Mouse (Mus musculus) hindbrain, embryonic 14.5 days (tissue): Measurements from ENCODE around the gene Fus. TPM values are rescaled to one million over a fixed set of nuclear protein-coding genes. Genes with fewer than 3 reads are reported as not detected.

ENCODE experiments used
- ATAC-seq: fragments of 200-750 bp; cut with Nextera tagmentation; 2 replicates; pipeline ENCODE4 v1.8.0; 2017; ENCODE audit warnings: moderate number of reproducible peaks, mild to moderate bottlenecking, moderate TSS enrichment, moderate library complexity; ENCODE audit not compliant: low FRiP score
- DNase-seq: peaks from one replicate; pipeline ENCODE4 v3.0.0-alpha.2; 2015; ENCODE audit warnings: low spot score
- H3K27ac ChIP-seq: fragments of 300-500 bp; sonication (generic); 2 replicates; pipeline ENCODE4 v1.5.1; 2014; ENCODE audit warnings: mild to moderate bottlenecking, moderate library complexity
- H3K27me3 ChIP-seq: fragments of 300-500 bp; sonication (generic); 2 replicates; pipeline ENCODE4 v1.6.1; 2014; ENCODE audit warnings: mild to moderate bottlenecking, low read length, mixed read lengths; ENCODE audit not compliant: control insufficient read depth, insufficient read depth
- H3K36me3 ChIP-seq: fragments of 300-500 bp; sonication (generic); replicated peaks from 2 replicates; pipeline ENCODE4 v1.6.1; 2014; ENCODE audit not compliant: control insufficient read depth, insufficient read depth
- H3K4me1 ChIP-seq: fragments of 300-500 bp; sonication (generic); replicated peaks from 2 replicates; pipeline ENCODE4 v1.6.1; 2014; ENCODE audit warnings: antibody characterized with exemption, low read length, mixed read lengths; ENCODE audit not compliant: control insufficient read depth, insufficient read depth
- H3K4me2 ChIP-seq: fragments of 300-500 bp; sonication (generic); replicated peaks from 2 replicates; pipeline ENCODE4 v1.6.1; 2014; ENCODE audit warnings: mild to moderate bottlenecking, moderate library complexity
- H3K4me3 ChIP-seq: fragments of 300-500 bp; sonication (generic); replicated peaks from 2 replicates; pipeline ENCODE4 v1.5.1; 2014; ENCODE audit warnings: mild to moderate bottlenecking, low read length
- H3K9ac ChIP-seq: fragments of 300-500 bp; sonication (generic); 2 replicates; pipeline ENCODE4 v1.6.1; 2014
- H3K9me3 ChIP-seq: fragments of 300-500 bp; sonication (generic); 2 replicates; pipeline ENCODE4 v1.6.1; 2016; ENCODE audit warnings: low read length; ENCODE audit not compliant: control insufficient read depth
- WGBS: fragments of 180-500 bp; shearing (Covaris S2); extraction: QIAGEN DNeasy Blood & Tissue Kit; methylation state at CpG from one replicate; pipeline ENCODE4 v1.1.7; 2014; 5-methylcytosine and 5-hydroxymethylcytosine counted together
- polyA plus RNA-seq: library from polyadenylated mRNA; unstranded; fragments of >200 nt; fragmentation: Nextera tagmentation; extraction: Ambion mirVana; gene quantifications from 2 replicates; pipeline ENCODE4 v1.2.1, GENCODE M21; 2014

Fus gene
- polyA plus RNA-seq = 39.0 and 44.2 TPM in 2 replicates

DNA sequence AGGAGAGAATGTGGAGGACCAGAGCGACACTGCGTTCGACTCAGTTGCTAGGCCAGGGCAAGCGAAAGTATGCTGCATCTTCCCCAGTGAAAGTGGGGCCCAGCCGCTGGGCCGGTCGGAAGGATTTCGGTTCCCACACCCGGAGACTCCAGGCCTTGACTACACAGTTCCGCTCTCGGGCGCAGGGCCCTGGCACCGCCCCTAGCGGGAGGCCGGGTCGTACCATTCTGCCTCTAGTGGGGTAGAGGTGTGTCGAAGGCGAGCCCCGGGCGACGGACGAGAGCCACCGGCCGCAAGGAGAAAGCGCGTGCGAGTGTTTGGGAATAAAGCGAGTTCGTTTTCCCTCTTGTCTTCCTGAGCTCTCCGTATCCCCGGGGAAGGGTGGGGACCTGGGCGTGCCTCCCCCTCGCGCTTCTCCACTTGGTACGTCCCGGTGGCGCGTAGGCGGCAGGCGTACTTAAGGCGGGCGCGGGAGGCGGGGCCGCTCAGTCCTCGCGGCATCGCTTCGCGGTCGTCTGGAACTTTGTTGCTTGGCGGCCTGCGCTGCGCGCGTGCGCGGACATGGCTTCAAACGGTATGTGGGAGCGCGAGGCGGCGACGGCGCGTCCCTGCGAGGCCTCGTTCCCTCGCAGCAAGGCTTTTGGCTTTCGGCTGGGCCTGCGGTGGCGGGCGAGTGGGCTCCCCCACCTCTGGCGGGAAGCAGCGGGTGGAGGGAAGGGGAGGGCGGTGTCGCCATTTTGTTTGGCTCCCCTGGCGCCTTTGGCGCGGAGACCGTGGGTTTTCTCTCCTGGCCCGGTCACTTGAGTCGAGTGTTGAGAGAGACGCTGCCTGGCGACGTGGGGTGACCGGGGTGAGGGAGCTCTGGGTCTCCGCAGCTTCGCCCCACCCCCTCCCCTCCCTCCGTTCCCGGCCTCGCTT, at the start of gene Fus:
Gene Fus, plus strand, starts transcription at position 454 of the 918 bp plus-strand sequence.
- ATAC-seq (peak; percentile 94), DNase-seq (peak; percentile 96)
- peaks cover 32% of the 10 kb centered on the region for H3K36me3 ChIP-seq
- no peaks in the 10 kb centered on the region for H3K9me3 ChIP-seq
- H3K4me3 ChIP-seq = peak within 1 kb of the TSS; percentile 92
- H3K4me2 ChIP-seq = peak within 1 kb of the TSS; percentile 93
- peak within 1 kb of the TSS; percentile 99 for H3K9ac ChIP-seq
- H3K27ac ChIP-seq = peak within 1 kb of the TSS; percentile 99
- under 1% methylated on average over 85 of the region's 92 CpGs for WGBS
- no peaks in the 10 kb centered on the region for H3K27me3 ChIP-seq
- H3K4me1 ChIP-seq = peaks cover 26% of the 10 kb centered on the region

DNA sequence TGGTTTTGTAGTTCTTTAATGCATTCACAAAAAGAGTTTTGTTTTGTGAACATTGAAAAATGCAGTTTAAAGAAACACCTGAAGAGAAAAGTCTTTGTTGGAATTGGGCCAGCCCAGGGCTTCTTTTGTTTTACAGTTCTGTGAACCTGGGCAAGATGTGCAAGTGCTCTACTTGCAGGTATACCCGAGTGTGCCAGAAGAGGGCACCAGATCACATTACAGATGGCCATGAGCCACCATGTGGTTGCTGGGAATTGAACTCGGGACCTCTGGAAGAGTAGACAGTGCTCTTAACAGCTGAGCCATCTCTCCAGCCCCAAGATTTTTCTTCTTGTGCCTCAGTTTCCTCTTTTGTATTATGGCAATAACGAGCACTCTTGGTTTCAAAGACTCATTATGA, 49.1 kb upstream of the Fus start:
- DNase-seq = no peak

DNA sequence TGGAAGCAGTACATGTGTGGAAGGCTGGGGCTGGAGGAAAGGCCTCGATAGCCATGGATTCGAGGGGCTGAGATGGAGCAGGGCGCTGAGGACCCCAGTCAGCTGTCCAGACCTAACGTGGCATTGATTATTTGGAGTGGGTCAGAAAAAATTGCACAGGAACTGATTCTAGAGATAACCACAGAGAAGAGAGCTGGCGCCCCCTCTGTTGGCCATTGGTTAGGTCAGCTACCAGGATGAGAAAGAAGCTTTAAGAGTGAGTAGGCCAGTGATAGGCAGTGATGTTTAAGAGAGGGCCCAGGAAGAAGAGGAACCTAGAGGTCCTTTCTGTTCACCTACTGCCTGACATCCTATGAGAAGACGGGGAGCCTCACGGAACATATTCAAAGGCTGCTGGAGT, 48.0 kb upstream of the Fus start:
- Histone ChIP-seq H3K27me3 (no peaks in the 10 kb centered on the region), H3K4me1 (no peaks in the 10 kb centered on the region), H3K36me3 (peaks cover 73% of the 10 kb centered on the region), H3K27ac (no peak overlapping the region), H3K9me3 (no peaks in the 10 kb centered on the region), H3K9ac (no peak overlapping the region), H3K4me2 (no peak overlapping the region), H3K4me3 (no peak overlapping the region)
- ATAC-seq = no peak
- 77% methylated on average over 7 of the region's 7 CpGs for WGBS
- DNase-seq = no peak

More for the DNA sequence above, 49.1 kb upstream of the Fus start:
- Histone ChIP-seq H3K36me3 (peaks cover 63% of the 10 kb centered on the region), H3K4me3 (no peak overlapping the region), H3K27me3 (no peaks in the 10 kb centered on the region), H3K9ac (no peak overlapping the region), H3K9me3 (no peaks in the 10 kb centered on the region), H3K4me2 (no peak overlapping the region), H3K4me1 (peaks cover under 1% of the 10 kb centered on the region; the same call in 1 of the 2 replicates), H3K27ac (no peak overlapping the region)
- 58% methylated on average over 3 of the region's 3 CpGs for WGBS
- no peak for ATAC-seq

DNA sequence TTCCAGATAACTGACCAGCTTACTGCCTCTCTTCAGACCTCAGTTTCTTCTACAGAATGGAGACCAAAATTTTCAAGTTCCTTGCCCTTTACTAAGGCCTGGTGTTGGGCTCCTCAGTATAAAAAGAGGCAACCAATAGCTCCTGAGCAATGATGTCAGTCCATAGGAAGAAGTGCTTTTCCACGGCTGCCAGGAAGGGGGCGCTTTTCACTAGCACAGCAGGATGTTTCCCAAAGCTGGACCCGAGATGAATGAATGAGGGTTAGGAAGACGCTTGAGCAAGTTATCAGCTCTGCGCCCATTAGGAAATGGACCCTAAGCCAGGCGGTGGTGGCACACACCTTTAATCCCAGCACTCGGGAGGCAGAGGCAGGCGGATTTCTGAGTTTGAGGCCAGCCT, 45.7 kb upstream of the Fus start:
- no peak overlapping the region for H3K9ac ChIP-seq
- ATAC-seq (no peak), DNase-seq (no peak)
- peaks cover 82% of the 10 kb centered on the region for H3K36me3 ChIP-seq
- H3K27me3 ChIP-seq = no peaks in the 10 kb centered on the region
- no peak overlapping the region for H3K4me2 ChIP-seq
- no peak overlapping the region for H3K4me3 ChIP-seq
- WGBS = 64% methylated on average over 8 of the region's 8 CpGs
- H3K9me3 ChIP-seq = no peaks in the 10 kb centered on the region
- H3K27ac ChIP-seq = no peak overlapping the region
- no peaks in the 10 kb centered on the region for H3K4me1 ChIP-seq

DNA sequence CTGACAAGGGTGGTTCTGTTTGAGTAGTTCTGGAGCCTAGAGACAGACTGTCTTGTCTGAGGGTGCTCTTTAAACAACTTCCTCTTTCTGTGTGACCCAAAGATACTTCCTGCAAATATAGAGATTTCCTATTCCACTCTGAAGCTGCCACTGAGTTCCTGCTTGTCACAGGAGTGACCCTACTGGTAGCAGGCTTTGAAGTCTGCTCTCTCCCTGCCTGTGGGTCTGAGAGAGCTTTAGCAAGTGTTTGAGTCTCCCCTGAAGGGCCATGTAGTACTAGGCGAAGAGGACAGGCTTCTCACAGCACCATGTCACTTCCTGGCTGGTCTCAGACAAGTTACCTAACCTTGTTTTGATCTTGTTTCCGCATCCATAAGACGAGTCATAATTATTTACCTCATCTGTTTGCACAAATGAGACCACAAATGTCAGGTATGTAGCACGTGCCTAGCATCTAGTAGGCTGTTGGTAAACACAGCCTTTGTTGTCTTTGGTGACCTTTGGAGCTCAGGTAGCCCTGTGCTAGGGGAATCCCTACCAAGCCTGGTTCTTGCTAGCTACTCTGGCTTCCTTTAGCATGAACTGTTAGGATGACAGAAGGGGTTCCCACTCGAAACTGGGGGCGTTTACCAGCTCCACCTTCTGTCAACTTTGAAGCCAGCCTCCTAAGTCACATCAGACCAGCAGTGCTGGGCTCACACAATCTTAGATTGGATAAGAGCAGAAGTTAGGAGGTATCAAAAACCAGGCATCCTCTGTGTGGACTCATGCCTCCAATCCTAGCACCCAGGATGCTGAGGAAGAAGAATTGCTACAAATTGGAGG, 44.6 kb upstream of the Fus start:
- Histone ChIP-seq H3K9me3 (no peaks in the 10 kb centered on the region), H3K4me2 (no peak overlapping the region), H3K9ac (no peak overlapping the region), H3K4me3 (no peak overlapping the region), H3K4me1 (no peaks in the 10 kb centered on the region), H3K36me3 (peaks cover 75% of the 10 kb centered on the region), H3K27ac (no peak overlapping the region), H3K27me3 (no peaks in the 10 kb centered on the region)
- DNase-seq (no peak), ATAC-seq (no peak)
- WGBS = 85% methylated on average over 6 of the region's 6 CpGs

DNA sequence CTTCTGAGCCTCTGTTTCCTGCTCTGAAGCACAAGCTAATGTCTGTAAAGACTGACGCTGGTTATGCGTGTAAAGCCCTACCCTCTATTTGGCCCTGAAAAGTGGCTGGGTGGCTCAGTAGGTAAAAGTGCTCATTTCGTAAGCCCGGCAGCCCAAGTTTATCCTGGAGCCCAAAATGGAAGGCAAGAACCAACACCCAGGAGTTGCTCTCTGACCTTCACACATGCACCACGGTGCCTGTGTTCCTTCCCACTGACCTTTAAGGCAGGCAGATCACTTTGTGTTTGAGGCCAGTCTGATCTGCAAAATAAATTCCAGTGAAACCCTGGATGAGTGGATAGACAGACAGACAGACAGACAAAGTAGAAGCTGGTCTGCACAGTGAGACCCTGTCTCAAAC, 43.5 kb upstream of the Fus start:
- Histone ChIP-seq H3K4me1 (no peaks in the 10 kb centered on the region), H3K4me3 (no peak overlapping the region), H3K9me3 (no peaks in the 10 kb centered on the region), H3K27ac (no peak overlapping the region), H3K9ac (no peak overlapping the region), H3K36me3 (peaks cover 67% of the 10 kb centered on the region), H3K4me2 (no peak overlapping the region), H3K27me3 (peaks cover 10% of the 10 kb centered on the region)
- ATAC-seq (no peak), DNase-seq (no peak)
- WGBS = 91% methylated on average over 5 of the region's 5 CpGs

DNA sequence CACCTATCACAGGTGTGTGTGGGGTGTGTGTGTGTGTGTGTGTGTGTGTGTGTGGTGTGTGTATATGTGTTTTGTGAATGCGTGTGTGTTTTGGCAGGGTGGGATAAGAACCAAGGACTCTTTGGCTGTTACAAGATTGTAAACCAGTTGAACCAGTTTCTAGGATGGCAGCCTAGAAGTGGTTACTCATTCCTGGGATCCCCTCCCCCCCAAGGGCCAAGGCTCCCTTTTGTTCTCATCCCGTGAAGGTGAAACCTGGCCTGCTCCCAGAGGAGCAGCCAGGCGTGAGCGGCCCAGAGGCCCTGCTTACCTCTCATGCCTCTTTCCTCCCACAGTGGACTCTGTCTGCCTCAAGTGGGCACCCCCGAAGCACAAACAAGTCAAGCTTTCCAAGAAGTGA, 42.0 kb upstream of the Fus start:
- Histone ChIP-seq H3K9ac (no peak overlapping the region), H3K27me3 (peaks cover 23% of the 10 kb centered on the region), H3K27ac (no peak overlapping the region), H3K9me3 (no peaks in the 10 kb centered on the region), H3K36me3 (peaks cover 59% of the 10 kb centered on the region), H3K4me2 (no peak overlapping the region), H3K4me1 (no peaks in the 10 kb centered on the region), H3K4me3 (no peak overlapping the region)
- 66% methylated on average over 5 of the region's 5 CpGs for WGBS
- no peak for ATAC-seq
- no peak for DNase-seq

DNA sequence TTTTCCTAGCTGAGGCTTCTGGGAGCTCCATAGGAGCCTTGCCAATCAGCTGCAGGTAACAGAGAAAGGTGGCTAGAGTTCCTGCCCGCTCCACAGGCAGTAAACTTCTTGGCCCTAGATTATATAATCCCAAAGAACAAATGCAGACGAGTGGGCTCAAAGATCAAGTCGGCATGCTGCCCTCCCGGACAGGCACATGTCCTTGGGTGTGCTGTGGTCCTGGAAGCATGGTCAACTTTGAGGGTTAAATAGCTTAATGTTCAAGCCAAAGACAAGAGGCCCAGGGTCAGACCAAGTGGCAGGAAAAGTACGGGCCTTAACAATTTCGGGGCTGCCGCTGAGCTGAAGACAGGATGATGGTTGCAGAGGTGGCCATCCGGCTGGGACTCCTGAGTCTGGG, 41.2 kb upstream of the Fus start:
- Histone ChIP-seq H3K4me1 (no peaks in the 10 kb centered on the region), H3K9ac (no peak overlapping the region), H3K9me3 (no peaks in the 10 kb centered on the region), H3K27ac (no peak overlapping the region), H3K4me3 (no peak overlapping the region), H3K36me3 (peaks cover 51% of the 10 kb centered on the region), H3K4me2 (no peak overlapping the region), H3K27me3 (peaks cover 25% of the 10 kb centered on the region)
- no peak for DNase-seq
- no peak for ATAC-seq
- 94% methylated on average over 8 of the region's 8 CpGs for WGBS

DNA sequence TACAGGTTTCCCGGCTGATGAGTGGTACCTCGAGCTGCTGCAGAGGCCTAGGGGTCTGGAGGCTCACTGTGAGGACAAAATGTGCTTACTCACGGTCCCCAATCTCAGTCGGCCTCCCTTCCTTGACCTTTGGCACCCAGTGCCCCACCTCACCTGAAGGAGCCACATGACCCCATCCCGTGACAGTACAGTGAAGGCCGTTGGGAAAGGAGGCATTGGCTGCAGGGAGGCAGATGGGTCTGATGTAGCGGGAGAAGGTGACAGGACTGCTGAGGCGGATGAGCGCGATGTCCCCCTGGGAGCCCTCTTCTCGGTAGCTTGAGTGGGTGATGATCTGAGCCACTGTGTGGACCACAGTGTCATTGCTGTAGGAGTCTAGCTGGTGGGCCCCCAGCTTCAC, 40.4 kb upstream of the Fus start:
- WGBS = 91% methylated on average over 11 of the region's 11 CpGs
- no peak for ATAC-seq
- peaks cover 43% of the 10 kb centered on the region for H3K36me3 ChIP-seq

More for the DNA sequence above, 40.4 kb upstream of the Fus start:
- no peak overlapping the region for H3K4me2 ChIP-seq
- H3K4me1 ChIP-seq = no peaks in the 10 kb centered on the region
- no peak overlapping the region for H3K27ac ChIP-seq
- no peaks in the 10 kb centered on the region for H3K9me3 ChIP-seq
- H3K4me3 ChIP-seq = no peak overlapping the region
- peaks cover 25% of the 10 kb centered on the region for H3K27me3 ChIP-seq
- no peak for DNase-seq
- no peak overlapping the region for H3K9ac ChIP-seq
